Comparison of ENCODE assay signal across 17 mouse cellular contexts in the genomic region with DNA sequence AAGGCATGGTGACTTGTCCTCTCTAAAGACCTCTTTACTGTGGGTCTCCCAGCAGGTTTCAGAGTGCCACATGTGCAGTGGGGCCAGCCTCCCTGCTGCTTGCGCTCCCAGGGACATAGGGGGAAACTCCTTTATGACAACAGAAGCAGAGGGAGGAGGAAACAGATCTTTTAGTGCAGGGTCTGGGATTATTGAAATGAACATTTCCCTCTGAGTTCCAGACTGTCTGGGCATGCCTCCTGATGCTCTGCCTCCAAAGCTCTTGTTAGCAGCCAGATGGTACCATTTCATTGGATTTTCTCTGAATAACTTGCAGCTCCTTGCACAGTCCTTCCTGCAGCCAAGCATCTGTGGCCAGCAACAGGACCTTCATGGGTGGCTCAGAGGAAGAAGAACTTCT.
DNase-seq lines count a peak whose midpoint lies in the region; TF ChIP-seq lines count a peak whose summit lies in the region.
"Had no signal": no experiment of that assay in that cellular context is flagged by ENCODE, and none has a peak within 500 bp of the region (broad histone marks: within the 10 kb centered on the region; RNA-seq: fewer than 3 reads in every experiment).

No protein-coding gene starts in this region.

- no peaks in the 10 kb centered on the region for H3K9me3 ChIP-seq in heart, embryonic 10.5 days
- H3K9me3 ChIP-seq: heart, embryonic 13.5 days had no signal

- 0 out of 2 replicates have a peak, but pooled peaks cover 5% of the 10 kb centered on the region for H3K27me3 ChIP-seq in heart, embryonic 10.5 days (ENCODE audit: insufficient read depth, poor library complexity, severe bottlenecking)
- no peaks in the 10 kb centered on the region for H3K27me3 ChIP-seq in heart, adult 2 months (ENCODE audit: control insufficient read depth, insufficient read depth, low read length)

- no peak for TF ChIP-seq EP300 in heart, adult 2 months (IDR thresholded peaks at IDR 0.05; ENCODE audit: insufficient read depth, low read depth, low read length)

- TF ChIP-seq POLR2A in heart, adult 2 months (IDR thresholded peaks at IDR 0.05; ENCODE audit: insufficient read depth, low read depth, low read length) = no peak

- 77% methylated on average over 1 of the region's 1 CpGs for WGBS in heart, embryonic 10.5 days
- 88% methylated on average over 1 of the region's 1 CpGs for WGBS in heart, adult 2 months

- intact Hi-C loops in heart, adult 2 months (cut with DNase I) = no loop called here

- no peaks in the 10 kb centered on the region for H3K79me2 ChIP-seq in heart, adult 2 months (replicated peaks; ENCODE audit: control insufficient read depth, insufficient read depth, low read length)

- H3K36me3 ChIP-seq in heart, embryonic 10.5 days = no peaks in the 10 kb centered on the region
- no peaks in the 10 kb centered on the region for H3K36me3 ChIP-seq in heart, adult 2 months (ENCODE audit: control insufficient read depth, insufficient read depth, low read length)
- H3K36me3 ChIP-seq: heart, embryonic 13.5 days had no signal

- no peak overlapping the region for H3K9ac ChIP-seq in heart, adult 2 months (ENCODE audit: low read depth, low read length)
- H3K9ac ChIP-seq: heart, embryonic 13.5 days; hindbrain, embryonic 14.5 days had no signal

- no peak for TF ChIP-seq CTCF in heart, adult 2 months (IDR thresholded peaks at IDR 0.05)

- no peak overlapping the region for H3K4me3 ChIP-seq in heart, embryonic 10.5 days
- no peak overlapping the region for H3K4me3 ChIP-seq in heart, adult 2 months
- H3K4me3 ChIP-seq: heart, embryonic 13.5 days had no signal

- no peak overlapping the region for H3K27ac ChIP-seq in heart, embryonic 10.5 days
- H3K27ac ChIP-seq in heart, adult 2 months = no peak overlapping the region
- H3K27ac ChIP-seq: heart, embryonic 13.5 days; hindbrain, embryonic 14.5 days; hindbrain, postnatal 0 days had no signal

- H3K4me1 ChIP-seq in heart, embryonic 10.5 days = no peaks in the 10 kb centered on the region
- H3K4me1 ChIP-seq in heart, adult 2 months (ENCODE audit: control insufficient read depth, insufficient read depth, low read length) = no peaks in the 10 kb centered on the region
- H3K4me1 ChIP-seq: heart, embryonic 13.5 days had no signal

- peak; percentile 24 for DNase-seq in heart, embryonic 10.5 days (ENCODE audit: low spot score)
- no peak for DNase-seq in heart, adult 2 months
- peak; percentile 28 for DNase-seq in layer of hippocampus, adult 9-11 months
- no peak for DNase-seq in layer of hippocampus, postnatal 10 days (ENCODE audit: low spot score in 2 of 2)
- peak; percentile 13 to 42 for DNase-seq in layer of hippocampus, postnatal 14 days (ENCODE audit: low spot score in 2 of 2)
- no peak for DNase-seq in spleen, postnatal 36 days (ENCODE audit: low spot score in 2 of 2)
- DNase-seq: adrenal gland, adult 2 months; adrenal gland, postnatal 14 days; cerebellum, adult 18-20 months; cerebellum, adult 9-10 months; cerebellum, postnatal 14 days; gastrocnemius, postnatal 25 days; heart, postnatal 14 days; heart, postnatal 4 days had no signal

Comparison
In these comparisons a context has a peak if more than half of its experiments do, and no peak if none do; other contexts are left out.
1. DNase-seq: peak in heart, embryonic 10.5 days (single experiment), layer of hippocampus, adult 9-11 months (single experiment) and layer of hippocampus, postnatal 14 days (2 of 2); none in heart, adult 2 months (0 of 2), layer of hippocampus, postnatal 10 days (0 of 2) and spleen, postnatal 36 days (0 of 2).